Mouse (Mus musculus): ENCODE results near the gene Tnip3.

Gene Tnip3

GRCm38 (mm10) chr6:65525192-65525591 is at the start of gene Tnip3:
Tnip3 (plus strand) TSS chr6:65525313.
- no peak for DNase-seq (ENCODE audit: low spot score)

GRCm38 (mm10) chr6:65498786-65499185 is 26.3 kb upstream of the Tnip3 start:
- no peak for DNase-seq (ENCODE audit: low spot score)

- peak; percentile 33 for DNase-seq (ENCODE audit: low spot score)
These were observed 15.0 kb upstream of the Tnip3 start for GRCm38 (mm10) chr6:65510051-65510669.

GRCm38 (mm10) chr6:65513813-65514212 is 11.3 kb upstream of the Tnip3 start:
- no peak for DNase-seq (ENCODE audit: low spot score)

GRCm38 (mm10) chr6:65516759-65517158 is 8.4 kb upstream of the Tnip3 start:
- DNase-seq (ENCODE audit: low spot score), result no peak

GRCm38 (mm10) chr6:65520821-65521220 is 4.3 kb upstream of the Tnip3 start:
- DNase-seq (ENCODE audit: low spot score), result no peak

- DNase-seq (ENCODE audit: low spot score), result no peak
These were observed 2.8 kb downstream of the Tnip3 start for GRCm38 (mm10) chr6:65527892-65528291.

GRCm38 (mm10) chr6:65531232-65531848 is 6.2 kb downstream of the Tnip3 start:
- no peak for DNase-seq (ENCODE audit: low spot score)

- no peak for DNase-seq (ENCODE audit: low spot score)
These were observed 8.6 kb downstream of the Tnip3 start for GRCm38 (mm10) chr6:65533687-65534086.

- DNase-seq (ENCODE audit: low spot score), result no peak
These were observed 12.3 kb downstream of the Tnip3 start for GRCm38 (mm10) chr6:65537327-65537884.

GRCm38 (mm10) chr6:65538022-65538652 is 13.0 kb downstream of the Tnip3 start:
- no peak for DNase-seq (ENCODE audit: low spot score)

GRCm38 (mm10) chr6:65538921-65539320 is 13.8 kb downstream of the Tnip3 start:
- no peak for DNase-seq (ENCODE audit: low spot score)

- DNase-seq (ENCODE audit: low spot score), result no peak
These were observed 15.0 kb downstream of the Tnip3 start for GRCm38 (mm10) chr6:65540138-65540537.

GRCm38 (mm10) chr6:65541094-65541493 is 16.0 kb downstream of the Tnip3 start:
- DNase-seq (ENCODE audit: low spot score), result no peak

- DNase-seq (ENCODE audit: low spot score), result no peak
These were observed 17.3 kb downstream of the Tnip3 start for GRCm38 (mm10) chr6:65542391-65542790.

GRCm38 (mm10) chr6:65542913-65543312 is 17.8 kb downstream of the Tnip3 start:
- DNase-seq (ENCODE audit: low spot score), result no peak

GRCm38 (mm10) chr6:65563887-65564656 is 39.0 kb downstream of the Tnip3 start:
- DNase-seq (ENCODE audit: low spot score), result no peak

- DNase-seq (ENCODE audit: low spot score), result no peak
These were observed 39.5 kb downstream of the Tnip3 start for GRCm38 (mm10) chr6:65564657-65565039.

GRCm38 (mm10) chr6:65569741-65570140 is 44.6 kb downstream of the Tnip3 start:
- DNase-seq (ENCODE audit: low spot score), result no peak

- no peak for DNase-seq (ENCODE audit: low spot score)
These were observed 53.2 kb downstream of the Tnip3 start for GRCm38 (mm10) chr6:65578151-65578973.

GRCm38 (mm10) chr6:65583029-65583428 is 57.9 kb downstream of the Tnip3 start:
- DNase-seq (ENCODE audit: low spot score), result no peak

Measured in MN1 (cell line).